Mouse (Mus musculus): ENCODE data around the gene Shank3. TPM values are rescaled to one million over a fixed set of nuclear protein-coding genes. Genes with fewer than 3 reads are reported as not detected.

Gene Shank3
- total RNA-seq (2015; ENCODE audit: low replicate concordance) (0.72 TPM in 1 of 2 replicates, not detected in the other), total RNA-seq (2017; ENCODE audit: low replicate concordance) (0.39 and 0.61 TPM in 2 replicates)

GRCm38 (mm10) chr15:89498961-89499688 lies at the start of gene Shank3:
TSS of gene Shank3 (plus strand) at chr15:89499623.
- ATAC-seq (replicated peaks; ENCODE audit: low FRiP score, poor library complexity, severe bottlenecking), result no peak

GRCm38 (mm10) chr15:89452906-89453864 lies 46.2 kb upstream of the Shank3 start:
- ATAC-seq (replicated peaks; ENCODE audit: low FRiP score, poor library complexity, severe bottlenecking), result no peak

GRCm38 (mm10) chr15:89453865-89454478 lies 45.5 kb upstream of the Shank3 start, which contains the start of gene Mapk8ip2:
TSS of gene Mapk8ip2 (plus strand) at chr15:89453913.
- no peak for ATAC-seq (replicated peaks; ENCODE audit: low FRiP score, poor library complexity, severe bottlenecking)

- ATAC-seq (replicated peaks; ENCODE audit: low FRiP score, poor library complexity, severe bottlenecking), result no peak
These were observed 44.6 kb upstream of the Shank3 start for GRCm38 (mm10) chr15:89454857-89455256.

GRCm38 (mm10) chr15:89455642-89456041 lies 43.8 kb upstream of the Shank3 start:
- no peak for ATAC-seq (replicated peaks; ENCODE audit: low FRiP score, poor library complexity, severe bottlenecking)

GRCm38 (mm10) chr15:89458942-89459341 lies 40.5 kb upstream of the Shank3 start:
- ATAC-seq (replicated peaks; ENCODE audit: low FRiP score, poor library complexity, severe bottlenecking), result no peak

- ATAC-seq (replicated peaks; ENCODE audit: low FRiP score, poor library complexity, severe bottlenecking), result no peak
These were observed 39.6 kb upstream of the Shank3 start for GRCm38 (mm10) chr15:89459821-89460220.

- ATAC-seq (replicated peaks; ENCODE audit: low FRiP score, poor library complexity, severe bottlenecking), result no peak
These were observed 39.1 kb upstream of the Shank3 start for GRCm38 (mm10) chr15:89460298-89460697.

GRCm38 (mm10) chr15:89461321-89461720 lies 38.1 kb upstream of the Shank3 start:
- ATAC-seq (replicated peaks; ENCODE audit: low FRiP score, poor library complexity, severe bottlenecking), result no peak

- no peak for ATAC-seq (replicated peaks; ENCODE audit: low FRiP score, poor library complexity, severe bottlenecking)
These were observed 37.2 kb upstream of the Shank3 start for GRCm38 (mm10) chr15:89462176-89462575.

GRCm38 (mm10) chr15:89463334-89464235 lies 35.8 kb upstream of the Shank3 start:
- no peak for ATAC-seq (replicated peaks; ENCODE audit: low FRiP score, poor library complexity, severe bottlenecking)

GRCm38 (mm10) chr15:89465052-89465451 lies 34.4 kb upstream of the Shank3 start:
- ATAC-seq (replicated peaks; ENCODE audit: low FRiP score, poor library complexity, severe bottlenecking), result no peak

GRCm38 (mm10) chr15:89468577-89468976 lies 30.8 kb upstream of the Shank3 start:
- no peak for ATAC-seq (replicated peaks; ENCODE audit: low FRiP score, poor library complexity, severe bottlenecking)

GRCm38 (mm10) chr15:89471476-89471875 lies 27.9 kb upstream of the Shank3 start:
- no peak for ATAC-seq (replicated peaks; ENCODE audit: low FRiP score, poor library complexity, severe bottlenecking)

GRCm38 (mm10) chr15:89473370-89473769 lies 26.1 kb upstream of the Shank3 start:
- no peak for ATAC-seq (replicated peaks; ENCODE audit: low FRiP score, poor library complexity, severe bottlenecking)

- no peak for ATAC-seq (replicated peaks; ENCODE audit: low FRiP score, poor library complexity, severe bottlenecking)
These were observed 25.5 kb upstream of the Shank3 start for GRCm38 (mm10) chr15:89473921-89474320.

- ATAC-seq (replicated peaks; ENCODE audit: low FRiP score, poor library complexity, severe bottlenecking), result no peak
These were observed 24.7 kb upstream of the Shank3 start for GRCm38 (mm10) chr15:89474596-89475292.

GRCm38 (mm10) chr15:89475293-89475600 lies 24.2 kb upstream of the Shank3 start:
- ATAC-seq (replicated peaks; ENCODE audit: low FRiP score, poor library complexity, severe bottlenecking), result no peak

Data from erythroid progenitor cell, adult 5-6 weeks (primary cell).